Comparison of ENCODE assay signal across 7 mouse cellular contexts in genomic region chr7:130266166-130266490, GRCm38 (mm10).
DNase-seq lines count a peak whose midpoint lies in the region; ATAC-seq and TF ChIP-seq lines count a peak whose summit lies in the region.

No protein-coding gene starts in this region.

- H3K4me3 ChIP-seq in liver, adult 2 months (ENCODE audit: insufficient read depth, low read depth, low read length): peak overlapping the region; percentile 70
- peak overlapping the region; percentile 62 for H3K4me3 ChIP-seq in midbrain, postnatal 0 days (ENCODE audit: low read depth, low read length)

- no peaks in the 10 kb centered on the region for H3K9me3 ChIP-seq in midbrain, postnatal 0 days (ENCODE audit: low read length)

- H3K27ac ChIP-seq in liver, adult 2 months (replicated peaks; ENCODE audit: insufficient read depth, low read depth, low read length): peak overlapping the region; percentile 70
- H3K27ac ChIP-seq in midbrain, postnatal 0 days (ENCODE audit: low read depth, low read length): peak overlapping the region; percentile 55; the same call in 1 of the 2 replicates

- no peak for TF ChIP-seq POLR2A in liver, adult 2 months (IDR thresholded peaks at IDR 0.05; ENCODE audit: extremely low read depth, insufficient read depth, low read length)

- DNase-seq in adrenal gland, postnatal 10 days: peak; percentile 95
- DNase-seq in embryo, embryonic 10.5 days (ENCODE audit: low spot score): peak; percentile 93
- peak; percentile 76 to 82 for DNase-seq in gastrocnemius, postnatal 4 days (ENCODE audit: low spot score in 2 of 2)
- DNase-seq in induced T-regulatory cell, adult 2 months (ENCODE audit: low read depth): peak; percentile 2
- DNase-seq in liver, adult 2 months (ENCODE audit: extremely low read depth, low read depth, low spot score): no peak
- DNase-seq in midbrain, postnatal 0 days (ENCODE audit: low spot score): peak; percentile 74
- peak; percentile 67 for DNase-seq in testis, postnatal 14 days (ENCODE audit: low spot score)

- no peak for TF ChIP-seq CTCF in liver, adult 2 months (IDR thresholded peaks at IDR 0.05; ENCODE audit: low read depth, low read length)
- no peak for TF ChIP-seq CTCF in midbrain, postnatal 0 days (IDR thresholded peaks at IDR 0.05)

- H3K27me3 ChIP-seq in liver, adult 2 months (ENCODE audit: control insufficient read depth, insufficient read depth, low read length): no peaks in the 10 kb centered on the region
- peaks cover 4% of the 10 kb centered on the region; the same call in 1 of the 2 replicates for H3K27me3 ChIP-seq in midbrain, postnatal 0 days (ENCODE audit: insufficient read depth, low read length)

- H3K4me1 ChIP-seq in liver, adult 2 months (ENCODE audit: control insufficient read depth, insufficient read depth, low read length): peaks cover 3% of the 10 kb centered on the region; the same call in 1 of the 2 replicates
- H3K4me1 ChIP-seq in midbrain, postnatal 0 days (ENCODE audit: insufficient read depth, low read length): no peaks in the 10 kb centered on the region; the same call in 1 of the 2 replicates

- peak overlapping the region; percentile 98 for H3K4me2 ChIP-seq in midbrain, postnatal 0 days (ENCODE audit: low read depth, low read length, poor library complexity, severe bottlenecking)

- 2% methylated on average over 34 of the region's 52 CpGs for WGBS in liver, adult 2 months
- WGBS in midbrain, postnatal 0 days: 1% methylated on average over 45 of the region's 52 CpGs

- ATAC-seq in midbrain, postnatal 0 days (ENCODE audit: low FRiP score): peak; percentile 60

- peak overlapping the region; percentile 81 for H3K9ac ChIP-seq in liver, adult 2 months (ENCODE audit: low read depth, low read length)
- peak overlapping the region; percentile 64 for H3K9ac ChIP-seq in midbrain, postnatal 0 days (replicated peaks; ENCODE audit: low read length, poor library complexity, severe bottlenecking)

- H3K79me2 ChIP-seq in liver, adult 2 months (ENCODE audit: control insufficient read depth, insufficient read depth, low read length): peaks cover 13% of the 10 kb centered on the region; the same call in 1 of the 2 replicates

- H3K36me3 ChIP-seq in liver, adult 2 months (ENCODE audit: control insufficient read depth, insufficient read depth, low read length): no peaks in the 10 kb centered on the region
- H3K36me3 ChIP-seq in midbrain, postnatal 0 days (ENCODE audit: insufficient read depth, low read length): no peaks in the 10 kb centered on the region
